In the genomic region with DNA sequence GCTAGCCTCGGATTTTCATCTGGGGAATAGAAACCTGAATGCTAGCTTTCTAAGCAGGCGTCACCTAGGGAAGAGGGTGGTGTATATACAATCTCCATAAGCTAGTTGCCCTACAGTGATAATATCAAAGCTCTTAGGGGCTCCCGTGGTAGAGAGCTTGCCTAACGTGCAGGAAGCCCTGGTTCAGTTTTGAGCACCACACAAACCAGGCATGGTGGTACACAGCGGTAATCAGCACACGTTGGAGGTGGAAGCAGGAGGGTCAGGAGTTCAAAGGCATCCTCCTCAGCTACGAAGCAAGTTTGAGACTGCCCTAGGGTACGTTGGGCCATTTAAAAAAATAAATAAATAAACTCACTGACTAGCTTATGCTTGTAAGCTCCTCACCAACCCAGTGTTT, we compare ENCODE assay signal across 1 mouse cellular context.
TF ChIP-seq lines count a peak whose summit lies in the region.

No protein-coding gene starts in this region.

TF ChIP-seq in MEL, 35 proteins besides CTCF, POLR2A, EP300 and RAD21:
- TF ChIP-seq SIN3A (IDR thresholded peaks at IDR 0.05; ENCODE audit: low read length) = peak; percentile 48
- TF ChIP-seq JUND (IDR thresholded peaks at IDR 0.05; ENCODE audit: low read depth, low read length) = no peak
- TF ChIP-seq USF1 (IDR thresholded peaks at IDR 0.05; ENCODE audit: low read depth, low read length) = no peak
- 0 out of 2 replicates have a peak, but pooled peaks have one; percentile 21 for TF ChIP-seq ETS1 (IDR thresholded peaks at IDR 0.05; ENCODE audit: low read depth, low read length)
- TF ChIP-seq MAX (IDR thresholded peaks at IDR 0.05; ENCODE audit: low read length) = 0 out of 2 replicates have a peak, but pooled peaks have one; percentile 5
- peak; percentile 48 for TF ChIP-seq MXI1 (IDR thresholded peaks at IDR 0.05; ENCODE audit: low read depth, low read length)
- no peak for TF ChIP-seq CHD2 (IDR thresholded peaks at IDR 0.05; ENCODE audit: low read length)
